Comparison of ENCODE assay signal across 9 mouse cellular contexts in genomic region chr10:85591986-85592385, GRCm38 (mm10).
DNase-seq lines count a peak whose midpoint lies in the region; ATAC-seq lines count a peak whose summit lies in the region.
"Had no signal": no experiment of that assay in that cellular context is flagged by ENCODE, and none has a peak within 500 bp of the region (broad histone marks: within the 10 kb centered on the region; RNA-seq: fewer than 3 reads in every experiment).

No protein-coding gene starts in this region.

- H3K9ac ChIP-seq in midbrain, embryonic 11.5 days (ENCODE audit: low read length), result no peak overlapping the region
- H3K9ac ChIP-seq in lung, embryonic 15.5 days, result no peak overlapping the region

- H3K4me3 ChIP-seq in midbrain, embryonic 11.5 days (ENCODE audit: low read depth, low read length), result no peak overlapping the region
- no peak overlapping the region for H3K4me3 ChIP-seq in midbrain, embryonic 10.5 days
- H3K4me3 ChIP-seq in lung, embryonic 15.5 days, result no peak overlapping the region
- H3K4me3 ChIP-seq: limb, embryonic 10.5 days had no signal

- no peaks in the 10 kb centered on the region for H3K4me1 ChIP-seq in midbrain, embryonic 11.5 days (ENCODE audit: control insufficient read depth, insufficient read depth, low read length)
- peaks cover 7% of the 10 kb centered on the region for H3K4me1 ChIP-seq in midbrain, embryonic 10.5 days
- 0 out of 2 replicates have a peak, but pooled peaks cover 3% of the 10 kb centered on the region for H3K4me1 ChIP-seq in lung, embryonic 15.5 days

- no peak overlapping the region for H3K27ac ChIP-seq in midbrain, embryonic 11.5 days (ENCODE audit: low read depth, low read length)
- no peak overlapping the region for H3K27ac ChIP-seq in midbrain, embryonic 10.5 days (replicated peaks)
- H3K27ac ChIP-seq in lung, embryonic 15.5 days, result no peak overlapping the region
- H3K27ac ChIP-seq: limb, embryonic 10.5 days had no signal

- no peaks in the 10 kb centered on the region for H3K9me3 ChIP-seq in midbrain, embryonic 11.5 days (ENCODE audit: control insufficient read depth, low read length)
- no peaks in the 10 kb centered on the region for H3K9me3 ChIP-seq in midbrain, embryonic 10.5 days (replicated peaks)
- H3K9me3 ChIP-seq in lung, embryonic 15.5 days, result no peaks in the 10 kb centered on the region
- H3K9me3 ChIP-seq: limb, embryonic 10.5 days had no signal

- no peaks in the 10 kb centered on the region for H3K36me3 ChIP-seq in midbrain, embryonic 11.5 days (ENCODE audit: control insufficient read depth, insufficient read depth, low read length)
- H3K36me3 ChIP-seq in midbrain, embryonic 10.5 days, result no peaks in the 10 kb centered on the region
- no peaks in the 10 kb centered on the region for H3K36me3 ChIP-seq in lung, embryonic 15.5 days
- H3K36me3 ChIP-seq: limb, embryonic 10.5 days had no signal

- no peak overlapping the region for H3K4me2 ChIP-seq in midbrain, embryonic 11.5 days
- H3K4me2 ChIP-seq in lung, embryonic 15.5 days, result no peak overlapping the region

- DNase-seq in midbrain, embryonic 11.5 days (ENCODE audit: low spot score, missing footprints), result peak; percentile 67
- DNase-seq in midbrain, embryonic 10.5 days (ENCODE audit: low spot score), result no peak
- DNase-seq in brain, adult 2 months (ENCODE audit: low read depth, low spot score), result peak; percentile 31
- DNase-seq in retina, postnatal 1 day, result peak; percentile 47
- DNase-seq in kidney, adult 8-10 months, result no peak
- DNase-seq in layer of hippocampus, adult 9-11 months, result no peak
- DNase-seq in spleen, postnatal 36 days (ENCODE audit: low spot score in 2 of 2), result no peak

- 39% methylated on average over 6 of the region's 6 CpGs for WGBS in midbrain, embryonic 11.5 days
- WGBS in midbrain, embryonic 10.5 days, result 51% methylated on average over 6 of the region's 6 CpGs
- WGBS in lung, embryonic 15.5 days, result 37% methylated on average over 6 of the region's 6 CpGs

- H3K27me3 ChIP-seq in midbrain, embryonic 11.5 days (ENCODE audit: control insufficient read depth, insufficient read depth, low read length), result no peaks in the 10 kb centered on the region
- no peaks in the 10 kb centered on the region for H3K27me3 ChIP-seq in midbrain, embryonic 10.5 days (ENCODE audit: low read depth, poor library complexity, severe bottlenecking)
- H3K27me3 ChIP-seq in lung, embryonic 15.5 days, result no peaks in the 10 kb centered on the region

- ATAC-seq in midbrain, embryonic 11.5 days (ENCODE audit: low FRiP score), result peak; percentile 46; the same call in 1 of the 2 replicates
- peak; percentile 55; the same call in 1 of the 2 replicates for ATAC-seq in lung, embryonic 15.5 days (ENCODE audit: borderline replicate concordance, extremely low read depth, low FRiP score, low TSS enrichment)

Comparison
In these comparisons a context has a peak if more than half of its experiments do, and no peak if none do; other contexts are left out.
1. DNase-seq: peak in midbrain, embryonic 11.5 days (single experiment), brain, adult 2 months (single experiment) and retina, postnatal 1 day (single experiment); none in midbrain, embryonic 10.5 days (single experiment), kidney, adult 8-10 months (0 of 2), layer of hippocampus, adult 9-11 months (single experiment) and spleen, postnatal 36 days (0 of 2).